Mouse (Mus musculus) midbrain, embryonic 12.5 days (tissue): Measurements from ENCODE around the gene Uts2. TPM values are rescaled to one million over a fixed set of nuclear protein-coding genes. Genes with fewer than 3 reads are reported as not detected.

Experiments used
- ATAC-seq: fragments of 200-750 bp; cut with Nextera tagmentation; 2 replicates; pipeline ENCODE4 v1.8.0; 2017; ENCODE audit warnings: low read depth, moderate TSS enrichment, moderate library complexity; ENCODE audit not compliant: low FRiP score
- H3K27ac ChIP-seq: fragments of 300-500 bp; sonication (generic); replicated peaks from 2 replicates; pipeline ENCODE4 v1.5.1; 2016; ENCODE audit warnings: mild to moderate bottlenecking
- H3K27me3 ChIP-seq: fragments of 300-500 bp; sonication (generic); 2 replicates; pipeline ENCODE4 v1.6.1; 2016; ENCODE audit warnings: mild to moderate bottlenecking
- H3K36me3 ChIP-seq: fragments of 300-500 bp; sonication (generic); 2 replicates; pipeline ENCODE4 v1.6.1; 2016
- H3K4me1 ChIP-seq: fragments of 300-500 bp; sonication (generic); 2 replicates; pipeline ENCODE4 v1.6.1; 2016
- H3K4me2 ChIP-seq: fragments of 300-500 bp; sonication (generic); replicated peaks from 2 replicates; pipeline ENCODE4 v1.6.1; 2016; ENCODE audit warnings: mild to moderate bottlenecking, moderate library complexity
- H3K4me3 ChIP-seq: fragments of 300-500 bp; sonication (generic); 2 replicates; pipeline ENCODE4 v1.5.1; 2016; ENCODE audit warnings: mild to moderate bottlenecking
- H3K9ac ChIP-seq: fragments of 300-500 bp; sonication (generic); replicated peaks from 2 replicates; pipeline ENCODE4 v1.6.1; 2016; ENCODE audit warnings: mild to moderate bottlenecking, moderate library complexity
- H3K9me3 ChIP-seq: fragments of 300-500 bp; sonication (generic); 2 replicates; pipeline ENCODE4 v1.6.1; 2016; ENCODE audit warnings: mild to moderate bottlenecking
- WGBS: fragments of 180-500 bp; shearing (Covaris S2); methylation state at CpG from one replicate; pipeline ENCODE4 v1.1.7; 2016; 5-methylcytosine and 5-hydroxymethylcytosine counted together
- polyA plus RNA-seq: library from polyadenylated mRNA; unstranded; fragments of >200 nt; fragmentation: Nextera tagmentation; extraction: Ambion mirVana; gene quantifications from 2 replicates; pipeline ENCODE4 v1.2.1, GENCODE M21; 2016

Uts2 gene
- not detected in 2 replicates for polyA plus RNA-seq

GRCm38 (mm10) chr4:150996797-150997196 lies at the start of gene Uts2:
Gene Uts2, plus strand, starts transcription at chr4:150997097.
- Histone ChIP-seq H3K36me3 (no peaks in the 10 kb centered on the region), H3K4me2 (no peak within 1 kb of the TSS), H3K27ac (no peak within 1 kb of the TSS), H3K27me3 (no peaks in the 10 kb centered on the region), H3K4me1 (no peaks in the 10 kb centered on the region), H3K9ac (no peak within 1 kb of the TSS), H3K9me3 (no peaks in the 10 kb centered on the region), H3K4me3 (no peak within 1 kb of the TSS)
- WGBS, result 92% methylated on average over 7 of the region's 7 CpGs
- no peak for ATAC-seq

GRCm38 (mm10) chr4:150950972-150951371 lies 45.9 kb upstream of the Uts2 start:
- ATAC-seq, result no peak

GRCm38 (mm10) chr4:150956369-150957105 lies 40.4 kb upstream of the Uts2 start:
- peak overlapping the region; percentile 43 for H3K27ac ChIP-seq
- peak; percentile 69 for ATAC-seq

More at GRCm38 (mm10) chr4:150950972-150951371, 45.9 kb upstream of the Uts2 start:
- Histone ChIP-seq H3K9ac (no peak overlapping the region), H3K27ac (no peak overlapping the region), H3K4me2 (no peak overlapping the region), H3K9me3 (no peaks in the 10 kb centered on the region), H3K36me3 (no peaks in the 10 kb centered on the region), H3K4me1 (no peaks in the 10 kb centered on the region), H3K27me3 (no peaks in the 10 kb centered on the region), H3K4me3 (no peak overlapping the region)
- 87% methylated on average over 10 of the region's 10 CpGs for WGBS

GRCm38 (mm10) chr4:150957106-150957458 lies 39.8 kb upstream of the Uts2 start:
- Histone ChIP-seq H3K4me2 (no peak overlapping the region), H3K9me3 (no peaks in the 10 kb centered on the region), H3K4me3 (no peak overlapping the region), H3K4me1 (peaks cover 10% of the 10 kb centered on the region), H3K9ac (no peak overlapping the region), H3K27ac (peak overlapping the region; percentile 43; the same call in 1 of the 2 replicates), H3K36me3 (no peaks in the 10 kb centered on the region), H3K27me3 (no peaks in the 10 kb centered on the region)
- peak; percentile 47 for ATAC-seq
- WGBS, result 65% methylated on average over 1 of the region's 1 CpGs

More at GRCm38 (mm10) chr4:150956369-150957105, 40.4 kb upstream of the Uts2 start:
- Histone ChIP-seq H3K9ac (no peak overlapping the region), H3K9me3 (no peaks in the 10 kb centered on the region), H3K36me3 (no peaks in the 10 kb centered on the region), H3K27me3 (no peaks in the 10 kb centered on the region), H3K4me2 (no peak overlapping the region), H3K4me3 (no peak overlapping the region), H3K4me1 (peaks cover 10% of the 10 kb centered on the region)
- 62% methylated on average over 13 of the region's 13 CpGs for WGBS

GRCm38 (mm10) chr4:150958536-150958935 lies 38.4 kb upstream of the Uts2 start:
- Histone ChIP-seq H3K27ac (no peak overlapping the region), H3K9me3 (no peaks in the 10 kb centered on the region), H3K36me3 (no peaks in the 10 kb centered on the region), H3K9ac (no peak overlapping the region), H3K27me3 (0 out of 2 replicates have a peak, but pooled peaks cover 4% of the 10 kb centered on the region), H3K4me3 (no peak overlapping the region), H3K4me1 (peaks cover 10% of the 10 kb centered on the region), H3K4me2 (no peak overlapping the region)
- WGBS, result 79% methylated on average over 7 of the region's 7 CpGs
- no peak for ATAC-seq

GRCm38 (mm10) chr4:150962231-150962630 lies 34.7 kb upstream of the Uts2 start:
- H3K36me3 ChIP-seq, result no peaks in the 10 kb centered on the region
- 72% methylated on average over 6 of the region's 6 CpGs for WGBS

GRCm38 (mm10) chr4:150963711-150964110 lies 33.2 kb upstream of the Uts2 start:
- WGBS, result 54% methylated on average over 2 of the region's 2 CpGs
- Histone ChIP-seq H3K27me3 (peaks cover 8% of the 10 kb centered on the region; the same call in 1 of the 2 replicates), H3K4me1 (no peaks in the 10 kb centered on the region), H3K4me3 (no peak overlapping the region), H3K9ac (no peak overlapping the region), H3K9me3 (no peaks in the 10 kb centered on the region), H3K36me3 (no peaks in the 10 kb centered on the region), H3K4me2 (no peak overlapping the region), H3K27ac (no peak overlapping the region)
- ATAC-seq, result no peak

More at GRCm38 (mm10) chr4:150962231-150962630, 34.7 kb upstream of the Uts2 start:
- no peak overlapping the region for H3K27ac ChIP-seq
- ATAC-seq, result no peak
- H3K4me3 ChIP-seq, result no peak overlapping the region
- no peak overlapping the region for H3K9ac ChIP-seq
- H3K4me1 ChIP-seq, result no peaks in the 10 kb centered on the region
- no peaks in the 10 kb centered on the region for H3K9me3 ChIP-seq
- peaks cover 8% of the 10 kb centered on the region; the same call in 1 of the 2 replicates for H3K27me3 ChIP-seq
- H3K4me2 ChIP-seq, result no peak overlapping the region

- H3K27me3 ChIP-seq, result peaks cover 8% of the 10 kb centered on the region; the same call in 1 of the 2 replicates
- no peaks in the 10 kb centered on the region for H3K9me3 ChIP-seq
- H3K9ac ChIP-seq, result no peak overlapping the region
- peak overlapping the region; percentile 19 for H3K4me2 ChIP-seq
- H3K4me1 ChIP-seq, result no peaks in the 10 kb centered on the region
- WGBS, result 14% methylated on average over 25 of the region's 25 CpGs
- H3K36me3 ChIP-seq, result no peaks in the 10 kb centered on the region
- ATAC-seq, result no peak
- no peak overlapping the region for H3K4me3 ChIP-seq
- H3K27ac ChIP-seq, result no peak overlapping the region
Observed at GRCm38 (mm10) chr4:150964635-150965554, 32.0 kb upstream of the Uts2 start.

GRCm38 (mm10) chr4:150965555-150965951 lies 31.3 kb upstream of the Uts2 start:
- no peak for ATAC-seq
- H3K27me3 ChIP-seq, result peaks cover 8% of the 10 kb centered on the region; the same call in 1 of the 2 replicates
- no peak overlapping the region for H3K4me3 ChIP-seq
- WGBS, result 72% methylated on average over 11 of the region's 11 CpGs
- H3K4me2 ChIP-seq, result no peak overlapping the region
- H3K27ac ChIP-seq, result no peak overlapping the region
- H3K4me1 ChIP-seq, result no peaks in the 10 kb centered on the region
- H3K9me3 ChIP-seq, result no peaks in the 10 kb centered on the region
- H3K9ac ChIP-seq, result no peak overlapping the region
- H3K36me3 ChIP-seq, result no peaks in the 10 kb centered on the region

GRCm38 (mm10) chr4:150966556-150966955 lies 30.3 kb upstream of the Uts2 start:
- H3K27ac ChIP-seq, result no peak overlapping the region
- H3K9ac ChIP-seq, result no peak overlapping the region
- no peak for ATAC-seq
- no peak overlapping the region for H3K4me3 ChIP-seq
- H3K9me3 ChIP-seq, result no peaks in the 10 kb centered on the region
- no peak overlapping the region for H3K4me2 ChIP-seq
- no peaks in the 10 kb centered on the region for H3K36me3 ChIP-seq
- H3K4me1 ChIP-seq, result no peaks in the 10 kb centered on the region
- whole genome bisulfite sequencing, result 18% methylated on average over 7 of the region's 7 CpGs
- peaks cover 8% of the 10 kb centered on the region; the same call in 1 of the 2 replicates for H3K27me3 ChIP-seq

GRCm38 (mm10) chr4:150968956-150969355 lies 27.9 kb upstream of the Uts2 start:
- H3K9me3 ChIP-seq, result no peaks in the 10 kb centered on the region
- 91% methylated on average over 8 of the region's 8 CpGs for WGBS
- no peak for ATAC-seq
- no peak overlapping the region for H3K4me2 ChIP-seq
- H3K4me1 ChIP-seq, result no peaks in the 10 kb centered on the region
- no peaks in the 10 kb centered on the region for H3K27me3 ChIP-seq
- no peak overlapping the region for H3K27ac ChIP-seq
- H3K36me3 ChIP-seq, result no peaks in the 10 kb centered on the region
- H3K9ac ChIP-seq, result 0 out of 2 replicates have a peak overlapping the region, but pooled peaks have one; percentile 2
- H3K4me3 ChIP-seq, result no peak overlapping the region

- Histone ChIP-seq H3K4me2 (no peak overlapping the region), H3K27ac (no peak overlapping the region), H3K36me3 (no peaks in the 10 kb centered on the region), H3K9me3 (no peaks in the 10 kb centered on the region), H3K27me3 (no peaks in the 10 kb centered on the region), H3K9ac (no peak overlapping the region), H3K4me1 (no peaks in the 10 kb centered on the region), H3K4me3 (no peak overlapping the region)
- 83% methylated on average over 8 of the region's 8 CpGs for WGBS
- no peak for ATAC-seq
Observed at GRCm38 (mm10) chr4:150973264-150973663, 23.6 kb upstream of the Uts2 start.
